Mouse (Mus musculus) cortical plate, adult 2 months (tissue): ENCODE results near the gene Snx13.

Experiments used
- CTCF ChIP-seq: fragments of 200-500 bp; IDR thresholded peaks from 2 replicates; pipeline ENCODE4 v1.5.1; 2011; ENCODE audit warnings: mild to moderate bottlenecking, control low read depth, low read length; ENCODE audit not compliant: insufficient read depth; ENCODE audit errors: extremely low read depth
- POLR2A ChIP-seq: fragments of 200-500 bp; IDR thresholded peaks from 2 replicates; pipeline ENCODE4 v1.6.1; 2011; ENCODE audit warnings: mild to moderate bottlenecking, low read length, control low read depth; ENCODE audit not compliant: insufficient read depth; ENCODE audit errors: extremely low read depth

- TF ChIP-seq POLR2A (no peak), CTCF (no peak)
Measured at GRCm38 (mm10) chr12:35007851-35008250, 39.1 kb upstream of the Snx13 start.
